Mouse (Mus musculus) cerebellum, adult 11-12 months (tissue): ENCODE data around the gene Zfp128.
"Not testable (repeated sequence)": the region's sequence is repeated elsewhere in the genome, so short reads cannot be mapped to it uniquely, and the experiment has no call there.

Experiments used
- DNase-seq: peaks from one replicate; pipeline ENCODE4 v3.0.0; 2022

The Zfp128 gene

GRCm38 (mm10) chr7:12922729-12923128, 41.8 kb downstream of the Zfp128 start:
- no peak for DNase-seq

GRCm38 (mm10) chr7:12926316-12926715, 45.3 kb downstream of the Zfp128 start:
- no peak for DNase-seq

- DNase-seq, result no peak
Measured at GRCm38 (mm10) chr7:12927191-12927680, 46.3 kb downstream of the Zfp128 start, which contains the start of gene Rnf225. TSS of gene Rnf225 (plus strand) at chr7:12927416.

- DNase-seq, result peak; percentile 82
Measured at GRCm38 (mm10) chr7:12927693-12928589, 47.0 kb downstream of the Zfp128 start.

- no peak for DNase-seq
Measured at GRCm38 (mm10) chr7:12933615-12934140, 52.7 kb downstream of the Zfp128 start.

GRCm38 (mm10) chr7:12934808-12935207, 53.8 kb downstream of the Zfp128 start:
- DNase-seq, result no peak

GRCm38 (mm10) chr7:12937254-12937803, 56.4 kb downstream of the Zfp128 start:
- not testable (repeated sequence) for DNase-seq

GRCm38 (mm10) chr7:12940599-12940998, 59.6 kb downstream of the Zfp128 start:
- no peak for DNase-seq
